Mouse (Mus musculus) liver, embryonic 16.5 days (tissue): ENCODE data around the gene Naglu. TPM values are rescaled to one million over a fixed set of nuclear protein-coding genes. Genes with fewer than 3 reads are reported as not detected.

Experiments
- ATAC-seq: fragments of 200-750 bp; cut with Nextera tagmentation; 2 replicates; pipeline ENCODE4 v1.8.0; 2017; ENCODE audit warnings: low read depth, mild to moderate bottlenecking, moderate number of reproducible peaks, moderate library complexity
- H3K27ac ChIP-seq: fragments of 300-500 bp; sonication (generic); 2 replicates; pipeline ENCODE4 v1.5.1; 2014; ENCODE audit warnings: mild to moderate bottlenecking, low read length
- H3K27me3 ChIP-seq: fragments of 300-500 bp; sonication (generic); 2 replicates; pipeline ENCODE4 v1.6.1; 2014; ENCODE audit warnings: low read depth, low read length, mixed read lengths; ENCODE audit not compliant: control insufficient read depth, insufficient read depth
- H3K36me3 ChIP-seq: fragments of 300-500 bp; sonication (generic); 2 replicates; pipeline ENCODE4 v1.6.1; 2014; ENCODE audit warnings: mild to moderate bottlenecking; ENCODE audit not compliant: control insufficient read depth, insufficient read depth
- H3K4me1 ChIP-seq: fragments of 300-500 bp; sonication (generic); 2 replicates; pipeline ENCODE4 v1.6.1; 2014; ENCODE audit warnings: low read depth, low read length, mixed read lengths; ENCODE audit not compliant: control insufficient read depth
- H3K4me2 ChIP-seq: fragments of 300-500 bp; sonication (generic); 2 replicates; pipeline ENCODE4 v1.6.1; 2014; ENCODE audit warnings: low read depth, low read length, mixed read lengths
- H3K4me3 ChIP-seq: fragments of 300-500 bp; sonication (generic); 2 replicates; pipeline ENCODE4 v1.5.1; 2014; ENCODE audit warnings: low read depth, mild to moderate bottlenecking, low read length
- H3K9ac ChIP-seq: fragments of 300-500 bp; sonication (generic); 2 replicates; pipeline ENCODE4 v1.6.1; 2014; ENCODE audit warnings: low read depth, low read length
- H3K9me3 ChIP-seq: fragments of 300-500 bp; sonication (generic); replicated peaks from 2 replicates; pipeline ENCODE4 v1.6.1; 2016; ENCODE audit warnings: low read length; ENCODE audit not compliant: control insufficient read depth
- WGBS: fragments of 180-500 bp; shearing (Covaris S2); extraction: QIAGEN DNeasy Blood & Tissue Kit; methylation state at CpG from one replicate; pipeline ENCODE4 v1.1.7; 2014; ENCODE audit not compliant: insufficient replicate concordance; 5-methylcytosine and 5-hydroxymethylcytosine counted together
- polyA plus RNA-seq: library from polyadenylated mRNA; unstranded; fragments of >200 nt; fragmentation: Nextera tagmentation; extraction: Ambion mirVana; gene quantifications from 2 replicates; pipeline ENCODE4 v1.2.1, GENCODE M21; 2015

The Naglu gene
- polyA plus RNA-seq, 1 experiment from 2014 or later: 7.2 TPM

- H3K36me3 ChIP-seq: peaks cover 8% of the 10 kb centered on the region
Observed at GRCm38 (mm10) chr11:101062165-101062884, 7.5 kb upstream of the Naglu start.

GRCm38 (mm10) chr11:101062971-101063675 is 6.7 kb upstream of the Naglu start:
- peak overlapping the region; percentile 49 for H3K4me2 ChIP-seq
- no peaks in the 10 kb centered on the region for H3K9me3 ChIP-seq
- 52% methylated on average over 14 of the region's 14 CpGs for WGBS
- peaks cover 54% of the 10 kb centered on the region for H3K4me1 ChIP-seq
- H3K36me3 ChIP-seq: peaks cover 5% of the 10 kb centered on the region
- H3K4me3 ChIP-seq: peak overlapping the region; percentile 7
- peak overlapping the region; percentile 100 for H3K27ac ChIP-seq
- H3K9ac ChIP-seq: peak overlapping the region; percentile 69
- H3K27me3 ChIP-seq: no peaks in the 10 kb centered on the region
- no peak; the same call in 1 of the 2 replicates for ATAC-seq

More at GRCm38 (mm10) chr11:101062165-101062884, 7.5 kb upstream of the Naglu start:
- Histone ChIP-seq H3K27ac (peak overlapping the region; percentile 100), H3K9ac (no peak overlapping the region; the same call in 1 of the 2 replicates), H3K27me3 (no peaks in the 10 kb centered on the region), H3K4me1 (peaks cover 60% of the 10 kb centered on the region), H3K9me3 (no peaks in the 10 kb centered on the region), H3K4me2 (no peak overlapping the region), H3K4me3 (no peak overlapping the region)
- no peak for ATAC-seq
- 66% methylated on average over 12 of the region's 12 CpGs for WGBS

- Histone ChIP-seq H3K4me3 (peak overlapping the region; percentile 35), H3K9ac (peak overlapping the region; percentile 69), H3K4me2 (peak overlapping the region; percentile 49), H3K36me3 (peaks cover 5% of the 10 kb centered on the region), H3K9me3 (no peaks in the 10 kb centered on the region), H3K4me1 (peaks cover 49% of the 10 kb centered on the region), H3K27me3 (no peaks in the 10 kb centered on the region), H3K27ac (peak overlapping the region; percentile 100)
- ATAC-seq: peak; percentile 94
- 3% methylated on average over 12 of the region's 12 CpGs for WGBS
Observed at GRCm38 (mm10) chr11:101063676-101064327, 6.0 kb upstream of the Naglu start.

GRCm38 (mm10) chr11:101064462-101064861 is 5.3 kb upstream of the Naglu start:
- Histone ChIP-seq H3K4me1 (peaks cover 55% of the 10 kb centered on the region), H3K27ac (peak overlapping the region; percentile 100), H3K4me2 (peak overlapping the region; percentile 49), H3K9ac (peak overlapping the region; percentile 69), H3K9me3 (no peaks in the 10 kb centered on the region), H3K27me3 (no peaks in the 10 kb centered on the region), H3K36me3 (peaks cover 5% of the 10 kb centered on the region), H3K4me3 (no peak overlapping the region)
- ATAC-seq: no peak
- 57% methylated on average over 4 of the region's 4 CpGs for WGBS

- H3K27me3 ChIP-seq: no peaks in the 10 kb centered on the region
- WGBS: 59% methylated on average over 9 of the region's 9 CpGs
- H3K9me3 ChIP-seq: no peaks in the 10 kb centered on the region
- peak overlapping the region; percentile 100 for H3K27ac ChIP-seq
- H3K9ac ChIP-seq: no peak overlapping the region
- H3K36me3 ChIP-seq: peaks cover 5% of the 10 kb centered on the region
- H3K4me3 ChIP-seq: no peak overlapping the region
- peaks cover 58% of the 10 kb centered on the region for H3K4me1 ChIP-seq
- ATAC-seq: no peak
- H3K4me2 ChIP-seq: no peak overlapping the region
Observed at GRCm38 (mm10) chr11:101065002-101065401, 4.8 kb upstream of the Naglu start.

- Histone ChIP-seq H3K36me3 (peaks cover 5% of the 10 kb centered on the region), H3K9me3 (no peaks in the 10 kb centered on the region), H3K4me1 (peaks cover 64% of the 10 kb centered on the region), H3K9ac (peak overlapping the region; percentile 15; the same call in 1 of the 2 replicates), H3K27ac (peak overlapping the region; percentile 100; the same call in 1 of the 2 replicates), H3K27me3 (peaks cover 11% of the 10 kb centered on the region), H3K4me3 (peak overlapping the region; percentile 44), H3K4me2 (peak overlapping the region; percentile 64)
- 16% methylated on average over 18 of the region's 18 CpGs for WGBS
- ATAC-seq: no peak
Observed at GRCm38 (mm10) chr11:101066549-101067412, 3.0 kb upstream of the Naglu start.

GRCm38 (mm10) chr11:101070189-101070527 is 346 bp downstream of the Naglu start:
- WGBS: 0% methylated on average over 36 of the region's 36 CpGs
- Histone ChIP-seq H3K9ac (peak overlapping the region; percentile 74), H3K27me3 (peaks cover 11% of the 10 kb centered on the region), H3K4me3 (peak overlapping the region; percentile 79), H3K4me1 (peaks cover 32% of the 10 kb centered on the region), H3K9me3 (no peaks in the 10 kb centered on the region), H3K27ac (peak overlapping the region; percentile 30; the same call in 1 of the 2 replicates), H3K36me3 (no peaks in the 10 kb centered on the region), H3K4me2 (peak overlapping the region; percentile 100)
- ATAC-seq: peak; percentile 69

DNA sequence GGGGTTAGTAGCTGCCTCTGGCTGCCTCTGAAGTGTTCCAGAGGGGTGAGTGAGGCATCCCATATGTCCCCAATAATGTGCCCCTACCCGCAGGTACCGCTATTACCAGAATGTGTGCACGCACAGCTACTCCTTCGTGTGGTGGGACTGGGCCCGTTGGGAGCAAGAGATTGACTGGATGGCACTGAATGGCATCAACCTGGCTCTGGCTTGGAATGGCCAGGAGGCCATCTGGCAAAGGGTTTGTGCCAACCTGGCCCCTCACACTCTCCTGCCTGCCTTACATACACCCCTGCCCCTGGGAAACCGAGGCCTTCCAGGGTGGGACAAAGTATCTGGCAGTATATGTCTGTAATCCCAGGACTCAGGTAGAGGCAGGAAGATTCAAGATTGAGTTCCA is 1.2 kb downstream of the Naglu start:
- no peak overlapping the region for H3K4me3 ChIP-seq
- H3K4me2 ChIP-seq: peak overlapping the region; percentile 100
- WGBS: 66% methylated on average over 6 of the region's 6 CpGs

More for the DNA sequence above, 1.2 kb downstream of the Naglu start:
- H3K27me3 ChIP-seq: peaks cover 11% of the 10 kb centered on the region
- H3K36me3 ChIP-seq: no peaks in the 10 kb centered on the region
- no peak for ATAC-seq
- no peak overlapping the region; the same call in 1 of the 2 replicates for H3K9ac ChIP-seq
- no peaks in the 10 kb centered on the region for H3K9me3 ChIP-seq
- peaks cover 25% of the 10 kb centered on the region for H3K4me1 ChIP-seq
- no peak overlapping the region for H3K27ac ChIP-seq
